Mouse (Mus musculus) hindbrain, embryonic 12.5 days (tissue): Measurements from ENCODE around the gene Grb2. TPM values are rescaled to one million over a fixed set of nuclear protein-coding genes. Genes with fewer than 3 reads are reported as not detected.

Experiments used
- ATAC-seq: fragments of 200-750 bp; cut with Nextera tagmentation; 2 replicates; pipeline ENCODE4 v1.8.0; 2017; ENCODE audit warnings: moderate TSS enrichment; ENCODE audit not compliant: low FRiP score
- H3K27ac ChIP-seq: fragments of 300-500 bp; sonication (generic); 2 replicates; pipeline ENCODE4 v1.5.1; 2016; ENCODE audit warnings: mild to moderate bottlenecking
- H3K27me3 ChIP-seq: fragments of 300-500 bp; sonication (generic); 2 replicates; pipeline ENCODE4 v1.6.1; 2016; ENCODE audit warnings: mild to moderate bottlenecking
- H3K36me3 ChIP-seq: fragments of 300-500 bp; sonication (generic); 2 replicates; pipeline ENCODE4 v1.6.1; 2016; ENCODE audit warnings: mild to moderate bottlenecking
- H3K4me1 ChIP-seq: fragments of 300-500 bp; sonication (generic); 2 replicates; pipeline ENCODE4 v1.6.1; 2016
- H3K4me2 ChIP-seq: fragments of 300-500 bp; sonication (generic); replicated peaks from 2 replicates; pipeline ENCODE4 v1.6.1; 2016; ENCODE audit warnings: mild to moderate bottlenecking
- H3K4me3 ChIP-seq: fragments of 300-500 bp; sonication (generic); 2 replicates; pipeline ENCODE4 v1.5.1; 2016; ENCODE audit warnings: mild to moderate bottlenecking
- H3K9ac ChIP-seq: fragments of 300-500 bp; sonication (generic); 2 replicates; pipeline ENCODE4 v1.6.1; 2016; ENCODE audit warnings: mild to moderate bottlenecking, moderate library complexity
- H3K9me3 ChIP-seq: fragments of 300-500 bp; sonication (generic); replicated peaks from 2 replicates; pipeline ENCODE4 v1.6.1; 2016; ENCODE audit warnings: mild to moderate bottlenecking
- WGBS: fragments of 180-500 bp; shearing (Covaris S2); methylation state at CpG from one replicate; pipeline ENCODE4 v1.1.7; 2016; 5-methylcytosine and 5-hydroxymethylcytosine counted together
- polyA plus RNA-seq: library from polyadenylated mRNA; unstranded; fragments of >200 nt; fragmentation: Nextera tagmentation; extraction: Ambion mirVana; gene quantifications from 2 replicates; pipeline ENCODE4 v1.2.1, GENCODE M21; 2016

The Grb2 gene
- 151 and 164 TPM in 2 replicates for polyA plus RNA-seq

DNA sequence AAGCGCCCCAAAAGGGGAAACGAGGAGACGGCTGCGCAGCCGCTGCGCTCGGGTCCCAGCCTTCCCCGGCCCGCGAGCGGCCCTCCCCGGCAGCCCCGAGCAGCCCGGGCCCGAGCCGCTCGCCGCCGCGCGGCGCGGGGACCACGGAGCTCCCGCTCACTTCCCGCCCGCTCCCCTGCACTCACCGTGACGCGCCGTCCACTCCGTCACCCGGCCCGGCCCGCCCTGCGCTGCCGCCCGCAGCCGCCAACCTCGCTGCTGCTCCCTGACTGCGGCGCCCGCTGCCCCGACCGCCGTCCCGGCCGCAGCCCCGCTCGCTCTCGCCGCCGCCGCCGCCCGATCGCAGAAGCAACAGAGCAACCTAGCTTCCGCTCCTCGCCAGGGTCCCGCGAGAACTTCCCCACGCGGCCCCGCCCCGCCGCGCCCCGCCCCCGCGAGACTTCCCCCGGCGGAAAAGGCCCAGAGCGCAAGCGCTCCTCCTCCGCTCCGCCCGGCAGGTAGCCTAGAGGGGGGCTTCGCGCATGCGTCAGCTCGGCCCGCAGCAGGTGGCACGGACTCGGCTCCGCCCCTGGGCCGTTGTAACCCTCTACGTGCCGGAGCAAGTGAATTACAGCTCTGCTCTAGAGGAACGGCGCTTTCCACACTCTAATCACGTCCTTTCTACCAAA, at the start of gene Grb2:
Gene Grb2, minus strand, starts transcription at position 389 of the 668 bp plus-strand sequence.
- Histone ChIP-seq H3K4me1 (peaks cover 22% of the 10 kb centered on the region), H3K4me3 (peak within 1 kb of the TSS; percentile 97), H3K27me3 (no peaks in the 10 kb centered on the region), H3K9me3 (no peaks in the 10 kb centered on the region), H3K36me3 (no peaks in the 10 kb centered on the region), H3K4me2 (peak within 1 kb of the TSS; percentile 91), H3K9ac (peak within 1 kb of the TSS; percentile 98), H3K27ac (peak within 1 kb of the TSS; percentile 96)
- peak; percentile 92 for ATAC-seq
- WGBS: under 1% methylated on average over 54 of the region's 91 CpGs

- no peaks in the 10 kb centered on the region for H3K27me3 ChIP-seq
- WGBS: 65% methylated on average over 4 of the region's 4 CpGs
- H3K9me3 ChIP-seq: no peaks in the 10 kb centered on the region
- no peak for ATAC-seq
- 0 out of 2 replicates have a peak, but pooled peaks cover 5% of the 10 kb centered on the region for H3K4me1 ChIP-seq
- H3K36me3 ChIP-seq: no peaks in the 10 kb centered on the region
- H3K4me3 ChIP-seq: no peak overlapping the region
- H3K9ac ChIP-seq: no peak overlapping the region
- H3K27ac ChIP-seq: no peak overlapping the region
- no peak overlapping the region for H3K4me2 ChIP-seq
Observed at GRCm38 (mm10) chr11:115753485-115753884, 45.1 kb upstream of the Grb2 start.

GRCm38 (mm10) chr11:115752653-115753052, 44.3 kb upstream of the Grb2 start:
- Histone ChIP-seq H3K9ac (no peak overlapping the region), H3K36me3 (no peaks in the 10 kb centered on the region), H3K4me1 (0 out of 2 replicates have a peak, but pooled peaks cover 7% of the 10 kb centered on the region), H3K27ac (peak overlapping the region; percentile 52; the same call in 1 of the 2 replicates), H3K4me3 (no peak overlapping the region), H3K9me3 (no peaks in the 10 kb centered on the region), H3K27me3 (no peaks in the 10 kb centered on the region), H3K4me2 (no peak overlapping the region)
- WGBS: 37% methylated on average over 7 of the region's 7 CpGs
- ATAC-seq: peak; percentile 61

DNA sequence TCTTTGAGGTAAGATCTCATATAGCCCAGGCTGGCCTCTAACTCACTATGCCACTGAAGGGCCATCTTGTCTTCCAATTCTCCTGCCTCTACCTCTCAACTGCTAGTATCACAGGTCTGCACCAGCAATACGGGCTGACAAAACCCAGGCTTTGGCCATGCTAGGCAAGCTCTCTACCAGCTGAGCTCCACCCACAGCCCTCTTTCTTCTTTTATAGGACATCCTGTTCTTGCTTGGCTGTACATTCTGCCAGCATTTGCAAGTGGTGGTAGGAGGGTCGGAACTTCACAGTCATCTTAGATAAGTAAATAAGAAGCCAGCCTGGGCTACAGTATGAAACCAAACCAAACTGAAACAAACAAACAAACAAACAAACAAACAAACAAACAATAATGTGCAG, 43.3 kb upstream of the Grb2 start:
- Histone ChIP-seq H3K4me3 (no peak overlapping the region), H3K9ac (no peak overlapping the region), H3K27me3 (no peaks in the 10 kb centered on the region), H3K9me3 (no peaks in the 10 kb centered on the region), H3K4me1 (peaks cover 14% of the 10 kb centered on the region; the same call in 1 of the 2 replicates), H3K27ac (no peak overlapping the region), H3K36me3 (no peaks in the 10 kb centered on the region), H3K4me2 (no peak overlapping the region)
- no peak for ATAC-seq
- 67% methylated on average over 2 of the region's 2 CpGs for WGBS

- ATAC-seq: no peak
- 89% methylated on average over 5 of the region's 5 CpGs for WGBS
Observed at GRCm38 (mm10) chr11:115749834-115750233, 41.4 kb upstream of the Grb2 start.

GRCm38 (mm10) chr11:115747351-115747750, 39.0 kb upstream of the Grb2 start:
- no peaks in the 10 kb centered on the region for H3K36me3 ChIP-seq
- H3K4me2 ChIP-seq: peak overlapping the region; percentile 39
- peaks cover 9% of the 10 kb centered on the region; the same call in 1 of the 2 replicates for H3K4me1 ChIP-seq
- peak overlapping the region; percentile 13; the same call in 1 of the 2 replicates for H3K9ac ChIP-seq
- H3K9me3 ChIP-seq: no peaks in the 10 kb centered on the region
- no peak overlapping the region for H3K27ac ChIP-seq
- no peaks in the 10 kb centered on the region for H3K27me3 ChIP-seq
- ATAC-seq: no peak
- 13% methylated on average over 10 of the region's 15 CpGs for WGBS
- 0 out of 2 replicates have a peak overlapping the region, but pooled peaks have one; percentile 6 for H3K4me3 ChIP-seq

More at GRCm38 (mm10) chr11:115749834-115750233, 41.4 kb upstream of the Grb2 start:
- no peak overlapping the region for H3K27ac ChIP-seq
- peaks cover 14% of the 10 kb centered on the region; the same call in 1 of the 2 replicates for H3K4me1 ChIP-seq
- no peak overlapping the region for H3K4me3 ChIP-seq
- no peaks in the 10 kb centered on the region for H3K27me3 ChIP-seq
- H3K4me2 ChIP-seq: no peak overlapping the region
- H3K36me3 ChIP-seq: no peaks in the 10 kb centered on the region
- H3K9ac ChIP-seq: no peak overlapping the region
- H3K9me3 ChIP-seq: no peaks in the 10 kb centered on the region

- H3K4me3 ChIP-seq: no peak overlapping the region
- H3K9me3 ChIP-seq: no peaks in the 10 kb centered on the region
- no peak for ATAC-seq
- no peaks in the 10 kb centered on the region for H3K36me3 ChIP-seq
- peaks cover 9% of the 10 kb centered on the region; the same call in 1 of the 2 replicates for H3K4me1 ChIP-seq
- 50% methylated on average over 8 of the region's 8 CpGs for WGBS
- peak overlapping the region; percentile 39 for H3K4me2 ChIP-seq
- H3K27ac ChIP-seq: no peak overlapping the region
- H3K27me3 ChIP-seq: no peaks in the 10 kb centered on the region
- no peak overlapping the region for H3K9ac ChIP-seq
Observed at GRCm38 (mm10) chr11:115746762-115747161, 38.4 kb upstream of the Grb2 start.

DNA sequence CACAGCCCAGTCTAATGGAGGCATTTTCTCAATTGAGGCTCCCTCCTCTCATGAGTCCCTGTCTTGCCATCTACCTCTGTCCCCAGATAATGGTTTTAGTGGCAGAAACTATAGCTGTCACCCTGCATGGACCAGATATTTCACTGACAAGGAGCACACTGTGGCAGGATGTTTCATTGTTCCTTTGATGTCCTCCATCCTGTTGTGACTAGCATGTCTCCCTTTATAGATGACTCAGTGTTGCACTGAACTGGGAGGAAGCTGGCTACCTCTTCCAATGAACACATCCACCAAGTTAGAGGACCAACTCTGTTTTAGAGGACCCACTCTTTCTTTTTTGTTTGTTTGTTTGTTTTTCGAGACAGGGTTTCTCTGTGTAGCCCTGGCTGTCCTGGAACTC, 37.7 kb upstream of the Grb2 start:
- Histone ChIP-seq H3K4me1 (peaks cover 9% of the 10 kb centered on the region; the same call in 1 of the 2 replicates), H3K4me2 (no peak overlapping the region), H3K4me3 (no peak overlapping the region), H3K9ac (no peak overlapping the region), H3K27me3 (no peaks in the 10 kb centered on the region), H3K9me3 (no peaks in the 10 kb centered on the region), H3K36me3 (no peaks in the 10 kb centered on the region), H3K27ac (no peak overlapping the region)
- ATAC-seq: no peak
- WGBS: 92% methylated on average over 1 of the region's 1 CpGs

DNA sequence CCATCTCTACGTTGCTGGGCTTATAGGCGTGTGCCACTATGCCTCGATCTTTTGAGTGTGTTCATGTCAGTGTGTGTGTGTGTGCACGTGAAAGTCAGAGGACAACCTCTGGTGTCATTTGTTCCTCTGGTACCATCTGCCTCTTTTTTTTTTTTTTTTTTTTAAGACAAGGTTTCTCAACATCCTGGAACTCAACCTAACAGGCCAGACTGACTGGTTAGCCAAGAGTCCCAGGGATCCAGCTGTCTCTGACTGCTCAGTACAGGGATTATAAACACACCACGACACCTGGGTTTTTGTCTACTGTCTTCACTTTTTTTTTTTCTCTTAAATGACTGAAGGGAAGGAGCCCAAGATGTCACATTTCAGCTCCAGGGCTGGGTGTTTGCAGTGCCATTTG, 36.0 kb upstream of the Grb2 start:
- ATAC-seq: no peak
- Histone ChIP-seq H3K9ac (no peak overlapping the region), H3K27me3 (no peaks in the 10 kb centered on the region), H3K4me3 (no peak overlapping the region), H3K36me3 (no peaks in the 10 kb centered on the region), H3K4me1 (peaks cover 9% of the 10 kb centered on the region; the same call in 1 of the 2 replicates), H3K9me3 (no peaks in the 10 kb centered on the region), H3K4me2 (no peak overlapping the region), H3K27ac (no peak overlapping the region)
- WGBS: 86% methylated on average over 5 of the region's 5 CpGs

- no peak overlapping the region for H3K4me2 ChIP-seq
- no peaks in the 10 kb centered on the region for H3K9me3 ChIP-seq
- no peak overlapping the region for H3K9ac ChIP-seq
- no peak overlapping the region for H3K4me3 ChIP-seq
- ATAC-seq: no peak
- peaks cover 18% of the 10 kb centered on the region for H3K4me1 ChIP-seq
- 90% methylated on average over 9 of the region's 9 CpGs for WGBS
- H3K27me3 ChIP-seq: no peaks in the 10 kb centered on the region
- no peaks in the 10 kb centered on the region for H3K36me3 ChIP-seq
- no peak overlapping the region for H3K27ac ChIP-seq
Observed at GRCm38 (mm10) chr11:115742926-115743325, 34.5 kb upstream of the Grb2 start.

DNA sequence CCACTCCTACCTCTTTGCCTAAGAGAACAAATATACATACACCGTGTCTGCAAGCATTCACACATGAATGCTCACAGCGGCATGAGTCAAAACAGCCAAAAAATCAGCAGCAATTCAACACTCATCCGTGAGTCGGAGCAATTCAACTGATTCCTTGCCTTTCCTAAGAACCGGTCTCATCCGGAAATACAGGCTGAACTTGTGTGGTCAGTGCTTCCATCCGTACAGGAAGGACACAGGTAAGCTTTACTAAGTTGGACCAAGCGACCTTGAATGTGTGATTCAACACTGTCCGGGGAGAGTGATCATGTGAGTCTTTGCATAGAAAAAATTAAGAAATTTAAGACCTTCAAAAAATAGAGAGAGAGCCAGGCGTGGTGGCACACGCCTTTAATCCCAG, 32.7 kb upstream of the Grb2 start:
- Histone ChIP-seq H3K4me2 (no peak overlapping the region), H3K27ac (no peak overlapping the region), H3K9me3 (no peaks in the 10 kb centered on the region), H3K4me1 (peaks cover 12% of the 10 kb centered on the region), H3K4me3 (no peak overlapping the region), H3K27me3 (no peaks in the 10 kb centered on the region), H3K9ac (no peak overlapping the region), H3K36me3 (no peaks in the 10 kb centered on the region)
- 91% methylated on average over 11 of the region's 11 CpGs for WGBS
- no peak for ATAC-seq

DNA sequence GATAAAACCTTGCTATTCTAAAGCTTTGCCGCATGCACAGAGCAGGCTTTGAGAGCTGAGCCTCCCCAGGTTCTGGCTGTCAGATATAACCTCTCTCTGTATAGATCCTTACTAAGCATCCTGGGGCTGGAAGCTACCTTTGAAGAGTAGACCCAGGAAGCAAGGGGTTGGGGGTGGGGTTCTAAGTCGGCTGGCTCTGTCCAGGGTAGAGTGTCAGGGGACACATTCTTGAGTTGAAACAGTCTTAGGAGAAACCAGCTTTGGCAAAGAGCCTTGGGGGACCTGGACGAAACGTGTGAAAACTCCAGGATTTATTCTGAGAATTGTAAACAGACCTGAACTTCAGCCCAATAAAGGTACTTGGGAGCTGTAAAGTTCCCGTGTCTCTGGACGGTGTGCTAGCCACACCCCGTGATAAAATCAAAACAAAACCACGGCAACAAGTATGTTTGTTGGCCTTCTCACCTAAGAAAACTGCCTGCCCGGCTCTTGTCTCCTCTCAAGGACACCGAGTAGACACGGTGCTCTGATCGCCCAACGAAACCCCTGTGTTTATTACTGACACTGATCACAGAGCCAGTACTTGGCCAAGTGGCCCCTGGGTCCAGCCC, 30.0 kb upstream of the Grb2 start:
- no peak overlapping the region for H3K9ac ChIP-seq
- H3K4me1 ChIP-seq: peaks cover 18% of the 10 kb centered on the region
- H3K4me2 ChIP-seq: no peak overlapping the region
- H3K27ac ChIP-seq: peak overlapping the region; percentile 9; the same call in 1 of the 2 replicates
- 54% methylated on average over 13 of the region's 13 CpGs for WGBS
- no peaks in the 10 kb centered on the region for H3K27me3 ChIP-seq
- H3K4me3 ChIP-seq: no peak overlapping the region
- no peaks in the 10 kb centered on the region for H3K9me3 ChIP-seq
- no peaks in the 10 kb centered on the region for H3K36me3 ChIP-seq
- 0 out of 2 replicates have a peak, but pooled peaks have one; percentile 13 for ATAC-seq
